Mouse (Mus musculus): ENCODE data around the gene Snrnp35. TPM values are rescaled to one million over a fixed set of nuclear protein-coding genes. Genes with fewer than 3 reads are reported as not detected.
"Not testable (repeated sequence)": the region's sequence is repeated elsewhere in the genome, so short reads cannot be mapped to it uniquely, and the experiment has no call there.

The Snrnp35 gene
- polyA plus RNA-seq, 1 experiment from 2014 or later: 18.3 TPM

DNA sequence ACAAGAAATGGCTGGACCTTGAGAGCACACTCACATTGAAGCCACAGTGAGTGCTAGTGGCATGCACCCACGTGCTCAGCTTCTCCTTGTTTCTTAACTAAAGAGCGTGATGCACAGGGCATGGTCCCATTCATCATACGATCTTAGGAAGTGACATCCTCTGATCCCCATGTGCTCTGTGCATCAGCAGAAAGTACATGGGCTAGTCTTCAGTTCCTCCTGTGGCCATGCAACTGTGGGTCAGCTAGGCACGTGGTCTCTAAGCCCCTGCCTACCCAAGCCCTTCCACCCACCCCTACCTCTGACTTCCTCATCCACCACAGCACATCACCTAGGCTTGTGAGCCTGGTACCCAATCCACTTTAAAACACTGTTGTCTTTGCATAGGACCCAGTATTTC, 9.7 kb downstream of the Snrnp35 start:
- Histone ChIP-seq H3K4me3 (no peak overlapping the region), H3K4me1 (peaks cover 12% of the 10 kb centered on the region), H3K27me3 (replicated peaks) (no peaks in the 10 kb centered on the region), H3K36me3 (peaks cover 41% of the 10 kb centered on the region), H3K4me2 (no peak overlapping the region), H3K9me3 (replicated peaks) (no peaks in the 10 kb centered on the region), H3K9ac (no peak overlapping the region), H3K27ac (no peak overlapping the region)
- ATAC-seq: no peak; the same call in 1 of the 2 replicates
- WGBS (ENCODE audit: insufficient replicate concordance): 58% methylated on average over 4 of the region's 4 CpGs

DNA sequence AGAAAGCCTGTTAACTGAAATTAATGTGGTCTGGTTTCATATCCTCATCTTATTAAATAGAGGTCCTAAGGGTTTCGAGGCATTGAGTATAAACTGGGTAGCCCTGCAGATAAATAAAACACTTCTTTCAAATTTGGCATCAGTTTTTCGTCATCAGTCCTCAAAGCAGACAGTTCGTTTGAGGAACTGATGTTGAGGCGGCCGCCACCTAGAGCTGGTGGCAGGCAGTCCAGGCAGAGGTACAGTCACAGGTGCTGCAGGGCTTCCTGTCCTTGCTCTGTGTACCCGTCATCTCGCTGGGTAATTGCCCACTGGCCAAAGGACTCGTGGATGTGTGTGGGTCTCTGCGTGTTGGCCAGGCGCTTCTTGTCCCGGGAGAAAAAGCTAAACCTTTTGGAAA, 10.5 kb downstream of the Snrnp35 start:
- no peak overlapping the region for H3K27ac ChIP-seq
- no peaks in the 10 kb centered on the region for H3K27me3 ChIP-seq (replicated peaks)
- H3K36me3 ChIP-seq: peaks cover 41% of the 10 kb centered on the region
- no peaks in the 10 kb centered on the region for H3K9me3 ChIP-seq (replicated peaks)
- H3K4me1 ChIP-seq: peaks cover 21% of the 10 kb centered on the region
- no peak for ATAC-seq
- H3K4me2 ChIP-seq: no peak overlapping the region
- H3K9ac ChIP-seq: no peak overlapping the region
- WGBS (ENCODE audit: insufficient replicate concordance): 72% methylated on average over 11 of the region's 11 CpGs
- no peak overlapping the region for H3K4me3 ChIP-seq

DNA sequence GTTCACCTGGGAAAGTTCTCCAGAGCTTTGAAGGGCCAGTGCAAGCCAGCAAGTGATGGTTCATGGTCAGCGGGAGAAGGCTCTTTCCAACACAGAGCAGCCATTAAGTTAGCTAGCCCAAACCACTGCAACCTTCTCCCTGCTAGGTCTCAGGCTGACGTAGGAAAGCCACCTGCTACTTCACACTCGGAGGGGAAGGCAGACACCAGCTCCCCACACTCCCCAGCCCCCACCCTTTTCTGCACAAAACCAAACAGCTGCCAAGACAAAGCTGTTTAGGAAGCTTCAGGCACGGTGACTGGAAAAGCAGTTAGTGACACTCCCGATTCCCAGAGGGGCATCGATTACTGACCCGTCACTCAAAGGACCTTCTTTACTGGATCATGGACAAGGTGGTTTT, 12.6 kb downstream of the Snrnp35 start:
- no peak overlapping the region for H3K4me2 ChIP-seq
- no peaks in the 10 kb centered on the region for H3K27me3 ChIP-seq (replicated peaks)
- no peak overlapping the region for H3K27ac ChIP-seq
- no peaks in the 10 kb centered on the region for H3K9me3 ChIP-seq (replicated peaks)
- H3K4me3 ChIP-seq: no peak overlapping the region
- ATAC-seq: no peak
- peaks cover 29% of the 10 kb centered on the region for H3K36me3 ChIP-seq
- peaks cover 32% of the 10 kb centered on the region for H3K4me1 ChIP-seq
- WGBS (ENCODE audit: insufficient replicate concordance): 70% methylated on average over 7 of the region's 7 CpGs
- no peak overlapping the region for H3K9ac ChIP-seq

DNA sequence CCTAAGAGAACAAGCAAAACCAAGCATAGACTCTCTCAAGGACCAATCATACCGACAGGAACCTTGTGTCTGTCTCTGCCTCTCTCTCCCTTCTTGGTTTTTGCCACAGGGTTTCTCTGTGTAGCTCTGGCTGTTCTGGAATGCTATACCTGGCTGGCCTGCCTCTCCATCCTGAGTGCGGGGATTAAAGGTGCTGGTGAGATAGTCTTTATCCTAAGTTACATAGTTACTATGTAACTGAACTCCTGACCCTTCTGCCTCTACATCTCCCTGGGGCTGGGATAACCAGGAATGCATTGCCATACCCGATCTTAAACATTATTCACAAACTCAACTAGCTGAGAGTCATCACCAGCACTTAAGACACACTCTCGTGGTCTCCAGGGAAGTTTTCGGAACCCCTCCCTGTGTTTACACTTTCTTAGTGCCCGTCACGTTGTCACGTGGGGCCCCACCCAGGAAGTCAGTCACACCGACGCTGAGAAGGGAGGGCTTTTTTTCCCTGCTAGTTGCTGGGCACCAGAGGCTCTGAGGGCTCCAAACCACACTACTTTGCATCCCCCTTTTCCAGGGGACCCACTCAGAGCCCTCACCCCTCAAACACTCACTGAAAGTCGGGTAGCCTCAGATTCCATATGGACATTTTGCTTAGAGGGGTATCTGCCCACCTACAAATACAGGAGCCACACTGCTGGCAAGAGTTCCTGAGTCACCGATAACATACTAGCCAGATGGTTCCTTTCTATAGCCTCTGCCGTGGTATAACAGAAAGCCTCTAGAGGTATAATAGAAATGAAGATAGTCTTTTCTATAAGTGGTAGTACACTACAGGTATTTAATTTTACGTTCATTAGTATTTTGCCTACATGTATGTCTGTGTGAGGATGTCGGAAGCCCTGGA, 13.9 kb downstream of the Snrnp35 start:
- Histone ChIP-seq H3K4me3 (no peak overlapping the region), H3K4me2 (peak overlapping the region; percentile 35), H3K9me3 (replicated peaks) (no peaks in the 10 kb centered on the region), H3K9ac (no peak overlapping the region; the same call in 1 of the 2 replicates), H3K36me3 (peaks cover 20% of the 10 kb centered on the region), H3K4me1 (peaks cover 32% of the 10 kb centered on the region), H3K27me3 (replicated peaks) (no peaks in the 10 kb centered on the region), H3K27ac (no peak overlapping the region)
- ATAC-seq: no peak
- WGBS (ENCODE audit: insufficient replicate concordance): 41% methylated on average over 15 of the region's 15 CpGs

DNA sequence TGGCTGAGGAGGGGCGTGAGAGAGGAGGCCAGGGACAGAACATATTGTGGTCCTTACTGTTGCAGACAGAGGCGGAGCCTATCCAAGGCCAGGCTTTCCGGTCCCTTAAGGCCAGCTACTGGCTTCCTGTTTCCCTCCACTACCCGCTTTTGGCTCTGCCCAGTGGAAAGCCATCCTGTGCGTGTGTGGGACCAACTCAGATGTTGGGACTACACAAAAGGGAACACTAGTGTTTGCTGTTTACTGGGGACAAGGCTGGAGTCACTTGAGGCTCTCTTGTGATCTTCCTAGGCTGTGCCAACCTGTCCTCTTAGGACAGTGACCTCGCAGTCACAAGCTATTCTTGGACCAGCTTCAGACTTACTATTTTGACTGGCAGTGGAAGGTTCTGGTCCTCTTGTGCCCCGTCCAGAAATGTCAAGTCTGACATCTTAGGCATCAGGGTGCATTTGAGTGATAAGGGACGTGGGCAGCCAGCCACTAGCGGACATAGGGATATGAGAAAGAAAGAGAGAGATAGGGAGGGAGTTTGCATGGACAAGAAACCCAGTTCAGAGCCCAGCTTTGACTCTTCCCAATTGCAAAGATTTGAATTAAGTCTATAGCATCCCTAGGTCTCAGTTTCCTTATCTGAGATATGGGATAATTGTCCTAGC, 15.4 kb downstream of the Snrnp35 start:
- Histone ChIP-seq H3K27ac (no peak overlapping the region), H3K9ac (no peak overlapping the region), H3K36me3 (peaks cover 14% of the 10 kb centered on the region), H3K4me3 (no peak overlapping the region), H3K4me2 (peak overlapping the region; percentile 23; the same call in 1 of the 2 replicates), H3K4me1 (peaks cover 32% of the 10 kb centered on the region), H3K9me3 (replicated peaks) (no peaks in the 10 kb centered on the region), H3K27me3 (replicated peaks) (no peaks in the 10 kb centered on the region)
- 27% methylated on average over 9 of the region's 9 CpGs for WGBS (ENCODE audit: insufficient replicate concordance)
- ATAC-seq: no peak

DNA sequence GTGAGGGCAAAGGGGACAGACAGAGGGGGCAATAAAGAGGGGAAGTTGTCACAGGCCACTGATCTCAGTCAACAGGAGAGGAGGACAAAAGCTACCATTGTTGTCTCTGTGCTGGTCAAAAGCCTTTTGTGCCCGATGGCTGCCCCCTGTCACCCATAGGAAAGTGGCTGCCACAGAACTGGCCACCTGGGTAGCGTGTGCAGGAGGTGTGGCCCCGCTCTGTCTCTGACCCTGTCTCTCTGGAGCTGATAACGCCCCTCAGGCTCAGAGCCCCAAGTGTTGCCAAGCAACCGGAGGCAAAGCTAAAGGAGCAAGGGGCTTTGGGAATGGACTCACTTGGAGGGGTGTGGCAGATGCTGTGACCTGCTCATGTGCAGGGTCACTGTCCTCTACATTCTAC, 16.1 kb downstream of the Snrnp35 start:
- 28% methylated on average over 5 of the region's 5 CpGs for WGBS (ENCODE audit: insufficient replicate concordance)
- Histone ChIP-seq H3K4me3 (no peak overlapping the region), H3K4me1 (peaks cover 32% of the 10 kb centered on the region), H3K27ac (no peak overlapping the region), H3K9me3 (replicated peaks) (no peaks in the 10 kb centered on the region), H3K9ac (no peak overlapping the region), H3K4me2 (peak overlapping the region; percentile 23), H3K27me3 (replicated peaks) (0 out of 2 replicates have a peak, but pooled peaks cover 3% of the 10 kb centered on the region), H3K36me3 (peaks cover 11% of the 10 kb centered on the region; the same call in 1 of the 2 replicates)
- ATAC-seq: 0 out of 2 replicates have a peak, but pooled peaks have one; percentile 36

DNA sequence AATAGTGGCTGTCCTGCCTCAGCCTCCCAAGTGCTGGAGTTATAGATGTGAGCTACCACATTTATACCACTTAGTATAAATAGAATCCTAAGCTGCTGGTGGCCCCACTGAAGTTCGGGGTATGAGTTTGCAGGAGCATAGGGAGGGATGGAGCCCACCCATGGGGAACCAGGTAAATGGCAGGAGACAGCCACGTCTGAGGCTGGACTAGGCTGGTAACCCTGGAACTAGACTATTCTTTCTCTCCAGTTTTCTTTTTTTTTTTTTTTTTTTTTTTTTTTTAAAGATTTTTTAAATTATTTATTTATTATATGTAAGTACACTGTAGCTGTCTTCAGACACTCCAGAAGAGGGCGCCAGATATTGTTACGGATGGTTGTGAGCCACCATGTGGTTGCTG, 17.1 kb downstream of the Snrnp35 start:
- H3K4me1 ChIP-seq: peaks cover 32% of the 10 kb centered on the region
- WGBS (ENCODE audit: insufficient replicate concordance): 58% methylated on average over 4 of the region's 4 CpGs
- ATAC-seq; H3K9ac ChIP-seq; H3K9me3 ChIP-seq (replicated peaks); H3K27me3 ChIP-seq (replicated peaks); H3K4me3 ChIP-seq; H3K4me2 ChIP-seq; H3K27ac ChIP-seq: not testable (repeated sequence)
- H3K36me3 ChIP-seq: peaks cover 11% of the 10 kb centered on the region; the same call in 1 of the 2 replicates

DNA sequence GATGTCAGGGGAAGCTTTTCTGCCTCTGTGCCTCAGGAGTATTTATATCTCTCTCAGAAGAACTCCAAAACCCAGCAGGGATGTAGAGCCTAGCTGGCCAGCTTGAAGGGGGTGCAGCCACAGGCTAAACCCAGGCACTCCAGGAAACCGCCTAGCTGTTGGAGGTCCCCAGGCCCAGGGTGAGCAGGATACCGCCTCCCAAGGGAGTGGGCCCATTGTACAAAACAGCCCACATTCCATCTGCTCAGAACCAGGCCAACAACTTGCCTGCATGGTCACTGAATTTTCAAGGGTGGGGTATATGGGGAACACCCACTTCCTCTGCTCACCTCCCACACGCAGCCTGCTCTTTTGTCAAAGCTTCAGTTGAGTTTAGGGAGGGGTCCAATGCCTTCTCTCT, 17.6 kb downstream of the Snrnp35 start:
- Histone ChIP-seq H3K9me3 (replicated peaks) (no peaks in the 10 kb centered on the region), H3K36me3 (peaks cover 11% of the 10 kb centered on the region; the same call in 1 of the 2 replicates), H3K4me2 (no peak overlapping the region), H3K4me3 (no peak overlapping the region), H3K9ac (no peak overlapping the region), H3K27ac (no peak overlapping the region), H3K4me1 (peaks cover 32% of the 10 kb centered on the region), H3K27me3 (replicated peaks) (0 out of 2 replicates have a peak, but pooled peaks cover 6% of the 10 kb centered on the region)
- no peak for ATAC-seq
- WGBS (ENCODE audit: insufficient replicate concordance): 81% methylated on average over 3 of the region's 3 CpGs

DNA sequence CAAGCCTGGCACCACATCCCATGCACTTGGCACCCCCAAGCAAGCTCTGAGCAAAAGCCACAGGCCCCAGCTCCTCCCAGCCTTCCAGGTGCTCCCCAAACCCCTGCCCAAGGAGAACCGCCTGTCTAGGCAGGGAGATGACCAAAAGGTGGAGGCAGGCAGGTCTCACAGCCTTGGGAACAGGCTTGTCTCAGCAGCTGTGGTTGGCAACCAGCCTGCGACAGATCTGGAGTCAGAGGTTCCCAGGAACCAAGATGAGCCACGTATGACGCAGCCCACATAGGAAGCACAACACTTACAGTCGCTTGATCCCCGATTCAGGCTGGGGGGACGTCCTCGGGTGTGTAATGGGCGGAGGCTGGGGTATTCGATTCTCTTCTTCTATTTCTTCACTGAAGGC, 18.6 kb downstream of the Snrnp35 start:
- H3K9ac ChIP-seq: no peak overlapping the region
- H3K4me3 ChIP-seq: no peak overlapping the region
- peaks cover 11% of the 10 kb centered on the region; the same call in 1 of the 2 replicates for H3K36me3 ChIP-seq
- WGBS (ENCODE audit: insufficient replicate concordance): 74% methylated on average over 10 of the region's 10 CpGs
- H3K9me3 ChIP-seq (replicated peaks): no peaks in the 10 kb centered on the region
- peaks cover 29% of the 10 kb centered on the region for H3K4me1 ChIP-seq
- no peak overlapping the region for H3K27ac ChIP-seq
- no peak overlapping the region for H3K4me2 ChIP-seq
- no peak for ATAC-seq
- H3K27me3 ChIP-seq (replicated peaks): 0 out of 2 replicates have a peak, but pooled peaks cover 6% of the 10 kb centered on the region

DNA sequence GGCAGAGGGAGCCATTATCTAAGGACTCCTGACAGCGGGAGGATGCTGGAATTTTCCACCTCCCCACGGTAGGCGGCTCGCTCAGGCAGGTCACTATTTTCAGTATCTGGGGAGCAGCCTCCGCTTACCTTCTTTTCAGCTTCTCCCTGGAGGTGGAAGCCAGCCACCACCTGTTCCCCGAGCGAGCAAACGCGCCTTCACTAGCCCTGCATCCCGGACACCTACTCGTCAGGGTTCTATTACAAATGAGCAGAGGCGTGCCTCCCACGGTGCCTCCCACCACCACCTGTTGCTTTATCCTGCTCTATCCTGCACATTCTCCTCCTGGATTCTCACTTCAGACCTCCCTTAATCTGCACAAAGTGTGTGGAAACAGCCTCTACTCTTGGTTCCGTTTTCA, 20.8 kb downstream of the Snrnp35 start:
- H3K9me3 ChIP-seq (replicated peaks): no peaks in the 10 kb centered on the region
- no peak overlapping the region for H3K4me3 ChIP-seq
- WGBS (ENCODE audit: insufficient replicate concordance): 61% methylated on average over 14 of the region's 14 CpGs
- H3K9ac ChIP-seq: no peak overlapping the region
- peaks cover 11% of the 10 kb centered on the region; the same call in 1 of the 2 replicates for H3K36me3 ChIP-seq
- no peak for ATAC-seq
- no peak overlapping the region for H3K4me2 ChIP-seq
- H3K27me3 ChIP-seq (replicated peaks): 0 out of 2 replicates have a peak, but pooled peaks cover 14% of the 10 kb centered on the region
- no peak overlapping the region for H3K27ac ChIP-seq
- peaks cover 9% of the 10 kb centered on the region for H3K4me1 ChIP-seq

DNA sequence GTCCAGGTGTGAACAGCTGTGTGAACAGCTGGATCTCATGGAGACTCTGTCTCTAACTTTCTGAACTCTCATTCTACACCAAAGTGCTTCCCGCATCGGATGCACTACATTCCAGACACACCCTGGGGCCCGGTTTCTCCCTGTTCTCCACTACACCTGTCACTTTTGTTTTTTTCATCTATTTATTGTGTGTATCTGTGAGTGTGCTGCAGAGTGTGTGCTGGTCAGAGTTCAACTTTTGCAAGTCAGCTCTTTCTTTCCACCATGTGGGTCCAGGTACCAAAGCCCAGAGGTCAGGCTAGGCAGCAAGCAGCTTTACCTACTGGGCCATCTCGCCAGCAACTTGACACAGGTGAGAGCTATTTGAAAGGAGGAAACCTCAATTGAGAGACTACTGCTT, 22.3 kb downstream of the Snrnp35 start:
- Histone ChIP-seq H3K27me3 (replicated peaks) (0 out of 2 replicates have a peak, but pooled peaks cover 14% of the 10 kb centered on the region), H3K4me1 (no peaks in the 10 kb centered on the region), H3K9me3 (replicated peaks) (no peaks in the 10 kb centered on the region), H3K36me3 (peaks cover 11% of the 10 kb centered on the region; the same call in 1 of the 2 replicates), H3K9ac (no peak overlapping the region), H3K27ac (no peak overlapping the region), H3K4me3 (no peak overlapping the region), H3K4me2 (no peak overlapping the region)
- 84% methylated on average over 4 of the region's 4 CpGs for WGBS (ENCODE audit: insufficient replicate concordance)
- no peak for ATAC-seq

Measured in liver, embryonic 12.5 days (tissue).